Mouse (Mus musculus) embryonic fibroblast, embryonic 13.5 days (primary cell): ENCODE data around the gene Snapc4.

Source experiments
- CTCF ChIP-seq: IDR thresholded peaks from 2 replicates; pipeline ENCODE4 v1.5.1; 2011; ENCODE audit warnings: mild to moderate bottlenecking, control low read depth, low read length, moderate library complexity, borderline replicate concordance; ENCODE audit not compliant: insufficient read depth
- POLR2A ChIP-seq: IDR thresholded peaks from 2 replicates; pipeline ENCODE4 v1.6.1; 2011; ENCODE audit warnings: low read depth, mild to moderate bottlenecking, control low read depth, low read length, moderate library complexity

DNA sequence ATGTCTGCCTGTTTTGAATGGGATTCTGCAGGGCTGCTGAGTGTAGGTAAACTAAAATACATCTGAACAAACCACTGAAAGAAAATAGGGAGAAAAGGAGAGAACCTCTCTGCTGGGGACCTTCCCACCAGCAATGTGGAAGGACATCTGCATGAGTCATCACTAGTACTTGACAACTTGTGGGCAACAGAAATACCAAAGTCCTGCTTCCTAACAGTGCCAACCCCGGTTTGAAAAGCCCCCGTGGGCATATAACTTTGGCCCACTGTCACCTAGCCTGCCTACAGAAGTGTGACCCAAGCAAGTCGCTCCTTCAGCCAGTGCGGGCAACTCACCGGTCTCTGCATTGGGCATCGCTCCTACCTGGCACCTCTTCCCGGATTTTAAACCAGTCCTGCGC, 8.1 kb downstream of the Snapc4 start:
- no peak for TF ChIP-seq POLR2A
- TF ChIP-seq CTCF, result no peak
